Mouse (Mus musculus) erythroblast, embryonic 14.5 days (primary cell): ENCODE results near the gene S100a10.

ENCODE experiments used
- GATA1 ChIP-seq: IDR thresholded peaks from 2 replicates; pipeline ENCODE4 v1.6.1; 2012; ENCODE audit warnings: low read length, inconsistent platforms, mixed read lengths
- TAL1 ChIP-seq: IDR thresholded peaks from 3 replicates; pipeline ENCODE4 v1.6.1; 2012; ENCODE audit warnings: low read length, inconsistent platforms, mixed read lengths

DNA sequence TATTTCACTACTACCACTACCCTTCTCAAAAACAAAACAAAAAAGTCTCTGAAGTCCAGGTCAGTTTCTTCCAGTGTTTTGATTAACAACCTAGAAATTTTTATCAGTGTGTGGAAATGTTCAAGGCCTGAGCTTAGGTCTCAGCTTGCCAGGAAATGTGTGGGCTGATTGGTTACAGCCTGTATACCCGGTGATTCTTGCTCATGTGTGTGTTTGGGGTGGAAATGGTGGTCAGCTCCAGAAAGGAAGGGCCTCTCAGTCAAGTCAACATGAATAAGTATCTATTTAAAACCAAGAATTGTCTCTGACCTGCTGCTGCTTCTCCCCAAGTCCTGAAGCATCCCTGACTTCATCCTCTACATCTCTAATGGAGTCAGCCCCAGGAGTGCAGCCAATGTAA is 45.6 kb upstream of the S100a10 start:
- TF ChIP-seq GATA1 (no peak), TAL1 (no peak)
